9 mouse cellular contexts compared by ENCODE assay signal in genomic region chr9:27739287-27739686, GRCm38 (mm10). TPM values are rescaled to one million over a fixed set of nuclear protein-coding genes. Genes with fewer than 3 reads are reported as not detected.
DNase-seq lines count a peak whose midpoint lies in the region; ATAC-seq and TF ChIP-seq lines count a peak whose summit lies in the region.
"Had no signal": no experiment of that assay in that cellular context is flagged by ENCODE, and none has a peak within 500 bp of the region (broad histone marks: within the 10 kb centered on the region; RNA-seq: fewer than 3 reads in every experiment).

No protein-coding gene starts in this region.

- H3K4me2 ChIP-seq in kidney, embryonic 16.5 days (replicated peaks; ENCODE audit: low read depth, low read length): no peak overlapping the region
- H3K4me2 ChIP-seq in midbrain, embryonic 13.5 days (replicated peaks): no peak overlapping the region
- H3K4me2 ChIP-seq: embryonic facial prominence, embryonic 12.5 days; limb, embryonic 15.5 days had no signal

- no peaks in the 10 kb centered on the region for H3K4me1 ChIP-seq in kidney, adult 2 months (ENCODE audit: control insufficient read depth, insufficient read depth, low read length)
- H3K4me1 ChIP-seq in kidney, embryonic 16.5 days (ENCODE audit: insufficient read depth, low read length): no peaks in the 10 kb centered on the region
- H3K4me1 ChIP-seq in E14TG2a.4 (replicated peaks; ENCODE audit: low read depth, low read length): no peaks in the 10 kb centered on the region
- no peaks in the 10 kb centered on the region for H3K4me1 ChIP-seq in midbrain, embryonic 13.5 days (replicated peaks)
- H3K4me1 ChIP-seq: embryonic facial prominence, embryonic 12.5 days; limb, embryonic 15.5 days had no signal

- 30% methylated on average over 3 of the region's 3 CpGs for WGBS in kidney, adult 2 months
- WGBS in kidney, embryonic 16.5 days: 23% methylated on average over 3 of the region's 3 CpGs
- 35% methylated on average over 3 of the region's 3 CpGs for WGBS in midbrain, embryonic 13.5 days

- H3K27me3 ChIP-seq in kidney, adult 2 months (replicated peaks; ENCODE audit: control insufficient read depth, insufficient read depth, low read length): no peaks in the 10 kb centered on the region
- no peaks in the 10 kb centered on the region for H3K27me3 ChIP-seq in kidney, embryonic 16.5 days (ENCODE audit: insufficient read depth, low read length)
- no peaks in the 10 kb centered on the region; the same call in 1 of the 2 replicates for H3K27me3 ChIP-seq in E14TG2a.4 (ENCODE audit: insufficient read depth, low read length)
- H3K27me3 ChIP-seq in midbrain, embryonic 13.5 days: no peaks in the 10 kb centered on the region
- H3K27me3 ChIP-seq: embryonic facial prominence, embryonic 12.5 days; limb, embryonic 15.5 days had no signal

- no peak overlapping the region for H3K4me3 ChIP-seq in kidney, adult 2 months (ENCODE audit: insufficient read depth, low read depth, low read length)
- H3K4me3 ChIP-seq in kidney, embryonic 16.5 days (ENCODE audit: low read length): no peak overlapping the region
- H3K4me3 ChIP-seq in E14TG2a.4 (replicated peaks; ENCODE audit: low read length): no peak overlapping the region
- H3K4me3 ChIP-seq in midbrain, embryonic 13.5 days (replicated peaks): no peak overlapping the region
- H3K4me3 ChIP-seq: embryonic facial prominence, embryonic 12.5 days; limb, embryonic 15.5 days had no signal

- no peaks in the 10 kb centered on the region for H3K9me3 ChIP-seq in kidney, embryonic 16.5 days (ENCODE audit: low read length)
- H3K9me3 ChIP-seq in E14TG2a.4 (ENCODE audit: low read length): peaks cover 35% of the 10 kb centered on the region
- no peaks in the 10 kb centered on the region for H3K9me3 ChIP-seq in midbrain, embryonic 13.5 days
- H3K9me3 ChIP-seq: embryonic facial prominence, embryonic 12.5 days; limb, embryonic 15.5 days had no signal

- no peak overlapping the region for H3K9ac ChIP-seq in kidney, embryonic 16.5 days (replicated peaks; ENCODE audit: low read length)
- H3K9ac ChIP-seq in midbrain, embryonic 13.5 days (replicated peaks): no peak overlapping the region
- H3K9ac ChIP-seq: embryonic facial prominence, embryonic 12.5 days; limb, embryonic 15.5 days had no signal

- peak; percentile 10 for DNase-seq in kidney, adult 2 months
- DNase-seq in NIH3T3 (ENCODE audit: low read depth): peak; percentile 54
- DNase-seq in forelimb bud, embryonic 11.5 days (ENCODE audit: low read depth, low spot score): peak; percentile 54
- peak; percentile 72 for DNase-seq in lung, postnatal 14 days

- no peak for TF ChIP-seq POLR2A in kidney, adult 2 months (IDR thresholded peaks at IDR 0.05; ENCODE audit: low read depth, low read length)

- no peak for ATAC-seq in kidney, embryonic 16.5 days (ENCODE audit: low FRiP score, low TSS enrichment)
- no peak for ATAC-seq in midbrain, embryonic 13.5 days

- no peaks in the 10 kb centered on the region for H3K36me3 ChIP-seq in kidney, adult 2 months (ENCODE audit: control insufficient read depth, insufficient read depth, low read length)
- H3K36me3 ChIP-seq in kidney, embryonic 16.5 days (ENCODE audit: insufficient read depth, low read length): no peaks in the 10 kb centered on the region
- no peaks in the 10 kb centered on the region for H3K36me3 ChIP-seq in E14TG2a.4 (ENCODE audit: insufficient read depth, low read length)
- no peaks in the 10 kb centered on the region for H3K36me3 ChIP-seq in midbrain, embryonic 13.5 days
- H3K36me3 ChIP-seq: embryonic facial prominence, embryonic 12.5 days; limb, embryonic 15.5 days had no signal

- TF ChIP-seq CTCF in kidney, adult 2 months (conservative IDR thresholded peaks at IDR 0.05; ENCODE audit: insufficient read depth, insufficient read length, low read depth, low read length): no peak; the same call in 1 of the 2 replicates
- TF ChIP-seq CTCF in E14TG2a.4 (conservative IDR thresholded peaks at IDR 0.05; ENCODE audit: low read length): peak; percentile 38

- no peak overlapping the region for H3K27ac ChIP-seq in kidney, adult 2 months (ENCODE audit: insufficient read depth, low read depth, low read length)
- H3K27ac ChIP-seq in kidney, embryonic 16.5 days (ENCODE audit: low read length): no peak overlapping the region
- H3K27ac ChIP-seq in midbrain, embryonic 13.5 days: no peak overlapping the region
- H3K27ac ChIP-seq: embryonic facial prominence, embryonic 12.5 days; limb, embryonic 15.5 days had no signal

RNA-seq across cellular contexts. Expression of gene Opcml, which starts 51.3 kb away (rescaled TPM):
- polyA plus RNA-seq in kidney, adult 2 months (2012; rRNA removed): 0.08 TPM in 2 replicates
- 2.0 and 2.8 TPM in 2 replicates for polyA plus RNA-seq in kidney, embryonic 16.5 days (2015; fragmentation: Nextera tagmentation; extraction: Ambion mirVana)
- polyA plus RNA-seq in midbrain, embryonic 13.5 days (2015; fragmentation: Nextera tagmentation; extraction: Ambion mirVana): 18.9 and 20.6 TPM in 2 replicates

Comparison
In these comparisons a context has a peak if more than half of its experiments do, and no peak if none do; other contexts are left out.
1. DNase-seq: peak in every context shown above with its lines; median percentile 72 in lung, postnatal 14 days; 54 in NIH3T3; 54 in forelimb bud, embryonic 11.5 days; 10 in kidney, adult 2 months.